Mouse (Mus musculus) left cerebral cortex, postnatal 14 days (tissue): ENCODE results near the gene Acot8. TPM values are rescaled to one million over a fixed set of nuclear protein-coding genes. Genes with fewer than 3 reads are reported as not detected.

Source experiments
- DNase-seq, 2 experiments: peaks; one replicate each; pipeline ENCODE4 v3.0.0; 2021 to 2022; ENCODE audit warnings: low spot score in 2 of 2, mixed read lengths in 1 of 2
- intact Hi-C: fragments of 180-260 bp; cut with DNase I; formaldehyde crosslinking; loops from one replicate; pipeline ENCODE4 v1.15.1; 2025
- total RNA-seq, 2 experiments: library from RNA; stranded (reverse); gene quantifications; 2 replicates each; pipeline ENCODE4 v1.2.3; 2021

The Acot8 gene
- total RNA-seq, 2 experiments from 2014 or later = 25.8 to 27.7 TPM

GRCm38 (mm10) chr2:164786388-164786885 lies 18.2 kb downstream of the Acot8 start:
- no peak for DNase-seq
- intact Hi-C loops = no loop called here

DNA sequence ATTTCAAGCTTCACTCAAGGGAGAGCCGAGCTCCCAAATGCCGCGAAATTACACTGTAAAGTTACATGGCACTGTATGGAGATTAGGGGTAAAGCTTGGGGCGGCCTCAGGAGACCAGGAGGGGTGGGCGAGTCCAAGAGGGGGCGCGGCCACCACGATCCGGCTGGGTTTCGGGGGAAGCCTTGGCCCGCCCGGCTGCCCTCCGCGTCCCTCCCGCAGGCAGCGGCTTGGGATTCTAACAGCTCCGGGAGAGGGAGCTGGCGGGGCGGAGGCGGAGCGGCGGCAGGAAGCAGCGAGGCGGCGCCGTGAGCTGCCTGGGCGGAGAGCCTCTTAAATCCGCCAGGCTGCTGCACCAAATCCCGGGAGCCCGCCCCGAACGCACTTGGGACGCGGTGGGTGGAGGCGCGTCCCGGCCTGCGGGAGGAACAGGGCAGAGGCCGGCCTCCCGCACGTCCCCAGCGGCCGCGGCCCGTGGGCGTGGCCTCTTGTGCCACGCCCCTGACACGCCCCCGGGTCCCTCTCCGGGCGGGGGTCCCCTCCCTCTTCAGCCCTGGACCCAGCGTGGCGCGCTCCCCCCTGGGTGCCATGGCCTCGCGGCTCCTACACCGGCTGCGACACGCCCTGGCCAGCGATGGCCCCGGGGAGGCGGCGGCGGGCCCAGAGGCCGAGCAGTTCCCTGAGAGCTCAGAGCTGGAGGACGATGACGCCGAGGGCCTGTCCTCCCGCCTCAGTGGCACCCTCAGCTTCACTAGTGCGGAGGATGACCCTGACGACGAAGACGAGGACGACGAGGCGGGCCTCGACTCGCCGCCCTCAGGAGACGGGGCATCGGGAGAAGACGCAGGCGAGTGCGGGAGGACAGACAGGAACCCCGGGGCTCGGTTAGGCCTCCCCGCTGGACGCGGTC lies 18.9 kb downstream of the Acot8 start, which contains the start of gene Snx21:
TSS of gene Snx21 (plus strand) at position 343 of the 907 bp plus-strand sequence.
- peak; percentile 75 to 82 for DNase-seq

GRCm38 (mm10) chr2:164784869-164785420 lies 19.7 kb downstream of the Acot8 start:
- intact Hi-C loops = no loop called here
- DNase-seq = no peak

More for the DNA sequence above, 18.9 kb downstream of the Acot8 start, which contains the start of gene Snx21:
- intact Hi-C loops = no loop called here

- intact Hi-C loops = no loop called here
- no peak for DNase-seq
Observed at GRCm38 (mm10) chr2:164783926-164784581, 20.6 kb downstream of the Acot8 start.

- intact Hi-C loops = no loop called here
- no peak for DNase-seq
Observed at GRCm38 (mm10) chr2:164781876-164782275, 22.8 kb downstream of the Acot8 start.

DNA sequence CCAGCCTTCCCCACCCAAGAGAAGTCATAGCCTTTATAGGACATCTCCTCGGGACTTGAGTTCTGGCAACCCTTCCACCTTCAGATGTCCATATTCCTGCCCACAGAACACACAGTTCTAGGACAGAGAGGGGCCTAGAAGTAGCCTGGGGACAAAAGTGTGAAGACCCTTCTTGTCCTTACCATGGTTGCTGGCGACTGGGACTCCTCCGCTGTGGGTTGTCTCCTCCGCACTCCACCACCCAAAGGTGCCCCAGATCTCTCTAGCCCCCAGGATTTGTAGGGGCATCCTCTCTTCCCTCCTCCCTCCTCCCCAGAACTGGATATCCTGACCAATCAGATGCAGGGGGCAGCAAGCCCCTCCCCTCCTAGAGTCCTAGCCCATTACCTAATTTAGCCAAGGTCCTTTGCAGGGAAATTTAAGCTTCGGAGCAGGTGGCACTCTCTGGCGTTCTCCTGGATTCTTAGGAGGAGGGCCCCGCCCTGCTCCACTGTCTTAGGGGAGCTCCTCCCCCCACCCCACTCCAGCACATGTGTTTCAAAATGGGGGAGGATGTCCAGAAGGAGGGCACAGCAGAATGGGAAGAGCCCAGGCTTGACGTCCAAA lies 25.1 kb downstream of the Acot8 start, which contains the start of gene Tnnc2:
TSS of gene Tnnc2 (minus strand) at position 487 of the 606 bp plus-strand sequence.
- intact Hi-C loops = no loop called here
- no peak for DNase-seq

- DNase-seq = no peak
- intact Hi-C loops = no loop called here
Observed at GRCm38 (mm10) chr2:164778809-164779208, 25.9 kb downstream of the Acot8 start.

DNA sequence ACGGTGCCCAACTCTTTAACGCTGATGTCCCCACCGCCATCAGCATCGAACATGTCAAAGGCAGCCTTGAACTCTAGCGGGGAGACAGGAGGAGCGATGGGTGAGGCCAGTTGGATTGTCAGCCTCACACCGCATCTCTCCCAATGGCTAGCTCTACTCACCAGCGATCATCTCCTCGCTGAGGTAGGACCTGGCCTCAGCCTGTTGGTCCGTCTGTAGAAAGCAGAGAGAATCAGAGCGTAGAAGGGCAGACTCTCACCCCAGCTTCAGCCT lies 26.7 kb downstream of the Acot8 start:
- DNase-seq = no peak

GRCm38 (mm10) chr2:164777246-164778014 lies 27.3 kb downstream of the Acot8 start:
- DNase-seq = no peak
- intact Hi-C loops = no loop called here

More for the DNA sequence above, 26.7 kb downstream of the Acot8 start:
- intact Hi-C loops = no loop called here

DNA sequence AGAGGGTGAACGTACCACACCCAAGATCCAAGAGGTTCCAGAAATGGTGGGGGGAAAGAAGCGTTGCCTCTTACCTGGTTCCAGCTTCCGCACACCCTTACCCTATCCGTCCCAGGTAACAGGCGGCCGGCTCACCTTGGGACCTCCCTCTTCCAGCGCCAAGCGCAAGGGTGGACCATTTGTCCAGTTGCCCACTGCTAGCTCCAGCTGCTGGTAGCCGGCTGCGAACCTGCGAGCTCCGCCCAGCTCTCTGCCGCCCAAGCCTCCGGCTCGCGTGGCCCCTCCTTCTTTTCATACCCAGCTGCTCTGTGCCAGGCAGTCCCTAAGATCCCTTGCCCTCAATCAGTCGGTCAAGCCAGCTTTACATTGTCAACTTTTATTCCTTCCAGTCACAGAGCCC lies 27.9 kb downstream of the Acot8 start:
- DNase-seq = no peak
- intact Hi-C loops = no loop called here

- intact Hi-C loops = no loop called here
- no peak for DNase-seq
Observed at GRCm38 (mm10) chr2:164776130-164776529, 28.6 kb downstream of the Acot8 start.

- no peak for DNase-seq
- intact Hi-C loops = no loop called here
Observed at GRCm38 (mm10) chr2:164773989-164774364, 30.7 kb downstream of the Acot8 start.

DNA sequence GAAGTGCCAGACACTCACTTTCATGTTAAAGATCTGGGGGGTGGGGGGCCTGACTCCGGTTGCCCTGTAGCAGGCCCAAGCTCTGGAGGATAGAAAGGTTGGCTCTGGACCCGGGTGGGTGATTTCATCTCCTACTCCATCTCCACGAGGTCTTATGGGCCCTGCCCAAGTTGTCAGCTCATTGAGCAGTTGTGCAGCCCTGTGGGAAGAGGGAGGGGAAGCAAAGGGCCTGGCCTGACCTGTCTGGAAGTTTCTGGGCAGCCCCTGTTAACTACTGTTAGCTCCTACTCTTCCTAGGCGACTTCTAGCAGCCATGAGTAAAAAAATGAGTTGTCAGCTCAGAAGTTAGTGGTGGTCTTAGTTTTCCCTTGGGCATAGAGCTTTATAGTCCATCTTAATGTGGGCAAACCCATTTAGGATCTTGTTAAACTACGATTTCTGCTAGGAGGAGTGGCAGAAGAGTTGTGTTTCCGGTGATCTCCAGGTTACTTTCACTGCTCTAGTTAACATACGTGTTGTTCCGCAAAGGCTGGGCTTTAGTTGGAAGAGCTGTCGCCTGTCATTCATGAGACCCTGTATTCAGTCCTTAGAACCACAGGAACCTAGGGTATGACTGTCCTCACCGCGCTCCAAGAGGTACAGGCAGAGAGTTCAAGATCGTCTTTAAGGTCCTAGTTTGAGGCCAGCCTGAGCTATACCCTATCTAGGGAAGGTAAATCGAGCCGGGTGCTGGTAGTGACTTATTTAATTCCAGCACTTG lies 31.3 kb downstream of the Acot8 start:
- DNase-seq = no peak
- intact Hi-C loops = no loop called here

DNA sequence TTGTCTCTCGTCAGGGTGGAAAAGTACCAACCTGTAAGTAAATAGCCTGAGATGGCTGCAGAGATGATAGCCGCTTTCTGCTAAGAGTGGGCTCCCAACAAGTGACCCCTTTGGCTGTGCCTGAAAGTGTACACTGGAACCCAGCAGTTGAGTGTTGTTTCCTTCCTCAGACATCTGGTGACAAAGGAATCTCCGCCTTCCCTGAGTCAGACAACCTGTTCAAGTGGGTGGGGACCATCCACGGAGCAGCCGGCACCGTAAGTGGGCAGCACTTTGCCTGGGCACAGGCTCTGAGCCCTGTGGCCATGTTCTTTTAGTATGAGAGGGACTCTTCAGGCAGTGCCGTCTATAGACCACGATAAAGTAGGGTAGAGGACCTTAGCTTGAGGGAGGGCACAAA lies 33.6 kb downstream of the Acot8 start:
- DNase-seq = no peak
- intact Hi-C loops = no loop called here

- no peak for DNase-seq
- intact Hi-C loops = no loop called here
Observed at GRCm38 (mm10) chr2:164770279-164770678, 34.4 kb downstream of the Acot8 start.

- intact Hi-C loops = no loop called here
Observed at GRCm38 (mm10) chr2:164769258-164770037, 35.2 kb downstream of the Acot8 start, which contains the start of gene Ube2c. Ube2c (plus strand) TSS chr2:164769898.

GRCm38 (mm10) chr2:164767812-164768540 lies 36.7 kb downstream of the Acot8 start:
- DNase-seq = no peak
- intact Hi-C loops = no loop called here

More at GRCm38 (mm10) chr2:164769258-164770037, 35.2 kb downstream of the Acot8 start, which contains the start of gene Ube2c:
- peak; percentile 99 for DNase-seq
